ENCODE assay signal across 8 mouse cellular contexts in the genomic region with DNA sequence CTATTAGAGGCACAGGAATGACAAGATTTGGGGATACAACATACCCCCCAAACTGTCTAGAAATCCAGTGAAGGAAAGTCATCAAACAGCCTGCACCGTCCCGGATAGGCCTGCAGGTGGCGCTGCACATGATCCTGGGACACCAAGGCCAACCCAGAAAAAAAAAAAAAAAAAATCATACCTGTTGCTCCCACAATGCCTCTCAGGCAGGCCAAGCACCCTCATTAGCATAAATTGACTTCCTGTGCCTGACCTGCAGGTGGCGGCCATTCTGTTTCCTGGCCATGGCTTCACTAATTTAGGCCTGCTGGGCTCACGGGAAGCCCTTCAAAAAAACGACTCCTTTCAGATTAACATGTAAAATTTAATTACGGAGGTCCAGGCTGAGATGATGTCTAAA.
DNase-seq lines count a peak whose midpoint lies in the region; ATAC-seq and TF ChIP-seq lines count a peak whose summit lies in the region.
"Had no signal": no experiment of that assay in that cellular context is flagged by ENCODE, and none has a peak within 500 bp of the region (broad histone marks: within the 10 kb centered on the region; RNA-seq: fewer than 3 reads in every experiment).

No protein-coding gene starts in this region.

- peak; percentile 48 for TF ChIP-seq CTCF in left cerebral cortex, adult 2 months (IDR thresholded peaks at IDR 0.05)

- no peaks in the 10 kb centered on the region for H3K9me3 ChIP-seq in ES-E14 (ENCODE audit: control insufficient read depth, insufficient read depth, low read depth, low read length)
- H3K9me3 ChIP-seq: hindbrain, embryonic 15.5 days had no signal

- no peaks in the 10 kb centered on the region for H3K36me3 ChIP-seq in ES-E14 (ENCODE audit: control insufficient read depth, insufficient read depth, low read length, poor library complexity, severe bottlenecking)
- H3K36me3 ChIP-seq: hindbrain, embryonic 15.5 days had no signal

- ATAC-seq in megakaryocyte-erythroid progenitor cell, adult 5-6 weeks (replicated peaks; ENCODE audit: low FRiP score, low TSS enrichment, poor library complexity, severe bottlenecking): 0 out of 2 replicates have a peak, but pooled peaks have one; percentile 29

- no peak overlapping the region for H3K4me3 ChIP-seq in left cerebral cortex, adult 2 months
- no peak overlapping the region for H3K4me3 ChIP-seq in ES-E14 (ENCODE audit: insufficient read depth in 1 of 2, low read depth in 1 of 2, low read length in 2 of 2, poor library complexity in 1 of 2, severe bottlenecking in 1 of 2)
- H3K4me3 ChIP-seq: hindbrain, embryonic 15.5 days had no signal

- DNase-seq in left cerebral cortex, adult 2 months (ENCODE audit: extremely low spot score in 1 of 2, low spot score in 2 of 2): no peak
- DNase-seq in left cerebral cortex, adult 9 months (ENCODE audit: low spot score in 2 of 2): no peak
- DNase-seq in ES-E14 (ENCODE audit: low read depth, low spot score): peak; percentile 36
- DNase-seq in brain, adult 2 months (ENCODE audit: low read depth, low spot score): peak; percentile 28
- no peak for DNase-seq in heart, postnatal 36 days
- no peak for DNase-seq in left cerebral cortex, postnatal 25 days (ENCODE audit: low spot score in 2 of 2)

- intact Hi-C loops in left cerebral cortex, adult 2 months (cut with DNase I): no loop called here
- intact Hi-C loops in heart, postnatal 36 days (cut with DNase I): no loop called here
- intact Hi-C loops in left cerebral cortex, postnatal 25 days (cut with DNase I): no loop called here

- H3K27ac ChIP-seq in left cerebral cortex, adult 2 months: no peak overlapping the region
- no peak overlapping the region for H3K27ac ChIP-seq in ES-E14 (ENCODE audit: insufficient read depth, low read depth, low read length, poor library complexity, severe bottlenecking)
- H3K27ac ChIP-seq: hindbrain, embryonic 15.5 days had no signal

- no peaks in the 10 kb centered on the region for H3K4me1 ChIP-seq in ES-E14 (ENCODE audit: control insufficient read depth in 2 of 2, insufficient read depth in 2 of 2, low read length in 2 of 2, poor library complexity in 1 of 2)

- H3K9ac ChIP-seq in ES-E14 (ENCODE audit: insufficient read depth, low read depth, low read length, poor library complexity, severe bottlenecking): no peak overlapping the region
- H3K9ac ChIP-seq: hindbrain, embryonic 15.5 days had no signal

- in situ Hi-C loops in ES-E14 (cut with MboI; ENCODE audit: low sequenced_read_pairs in 2 of 2, unreplicated experiment in 2 of 2): no loop called here

TF ChIP-seq in ES-E14, 5 proteins besides CTCF, POLR2A, EP300 and RAD21:
- peak; percentile 100 for TF ChIP-seq ZNF384 (IDR thresholded peaks at IDR 0.05; ENCODE audit: low read depth, low read length)
- no peak for TF ChIP-seq CHD2 (IDR thresholded peaks at IDR 0.05; ENCODE audit: low read depth, low read length)

Comparison
In these comparisons a context has a peak if more than half of its experiments do, and no peak if none do; other contexts are left out.
1. DNase-seq: peak in ES-E14 (single experiment) and brain, adult 2 months (single experiment); none in left cerebral cortex, adult 2 months (0 of 2), left cerebral cortex, adult 9 months (0 of 2), heart, postnatal 36 days (0 of 2) and left cerebral cortex, postnatal 25 days (0 of 2).